Mouse (Mus musculus) ES-E14 (cell line): ENCODE measurements at regions not wholly inside any gene's neighbourhood (a gene's known extent, or its start where the extent isn't known, plus 50 kb on each side); places are given as distances from the start of the nearest gene placed in this dataset.
A peak's percentile ranks its signal among the peaks of the same experiment; 100 is the strongest.

Experiments used
- DNase-seq: peaks from one replicate; pipeline ENCODE4 v3.0.0-alpha.2; 2013; ENCODE audit warnings: low read depth, low spot score
- H3K27ac ChIP-seq: 2 replicates; pipeline ENCODE4 v1.5.1; 2012; ENCODE audit warnings: low read depth, mild to moderate bottlenecking, low read length, moderate library complexity, mixed read lengths; ENCODE audit not compliant: poor library complexity, insufficient read depth, severe bottlenecking
- H3K36me3 ChIP-seq: 2 replicates; pipeline ENCODE4 v1.6.1; 2012; ENCODE audit warnings: mild to moderate bottlenecking, low read length, moderate library complexity, mixed read lengths; ENCODE audit not compliant: control insufficient read depth, poor library complexity, insufficient read depth, severe bottlenecking
- H3K4me1 ChIP-seq, 2 experiments: fragments of 150-350 bp in 1 of 2; sonication (generic) in 1 of 2; 2 replicates each; pipeline ENCODE4 v1.6.1; 2012; ENCODE audit warnings: low read length in 2 of 2, mild to moderate bottlenecking in 1 of 2, mixed read lengths in 1 of 2; ENCODE audit not compliant: control insufficient read depth in 2 of 2, insufficient read depth in 2 of 2, poor library complexity in 1 of 2
- H3K4me3 ChIP-seq, 2 experiments: fragments of 150-350 bp in 1 of 2; sonication (generic) in 1 of 2; 2 replicates each; pipeline ENCODE4 v1.5.1; 2012; ENCODE audit warnings: low read length in 2 of 2, low read depth in 1 of 2, mild to moderate bottlenecking in 1 of 2, mixed read lengths in 1 of 2; ENCODE audit not compliant: insufficient read depth in 1 of 2, poor library complexity in 1 of 2, severe bottlenecking in 1 of 2
- H3K9ac ChIP-seq: 2 replicates; pipeline ENCODE4 v1.6.1; 2012; ENCODE audit warnings: low read depth, mild to moderate bottlenecking, low read length, mixed read lengths; ENCODE audit not compliant: poor library complexity, insufficient read depth, severe bottlenecking
- H3K9me3 ChIP-seq: fragments of 150-350 bp; sonication (generic); 2 replicates; pipeline ENCODE4 v1.6.1; 2012; ENCODE audit warnings: low read depth, mild to moderate bottlenecking, low read length; ENCODE audit not compliant: control insufficient read depth, insufficient read depth
- CHD2 ChIP-seq: IDR thresholded peaks from 2 replicates; pipeline ENCODE4 v1.6.1; 2014; ENCODE audit warnings: mild to moderate bottlenecking, low read depth, low read length, inconsistent platforms
- HCFC1 ChIP-seq: IDR thresholded peaks from 2 replicates; pipeline ENCODE4 v1.6.1; 2012; ENCODE audit warnings: low read length, inconsistent platforms, borderline replicate concordance; ENCODE audit not compliant: insufficient read depth
- MAFK ChIP-seq: IDR thresholded peaks from 2 replicates; pipeline ENCODE4 v1.6.1; 2014; ENCODE audit warnings: mild to moderate bottlenecking, low read depth, low read length, inconsistent platforms; ENCODE audit not compliant: insufficient read depth
- ZC3H11A ChIP-seq: IDR thresholded peaks from 2 replicates; pipeline ENCODE4 v1.6.1; 2012; ENCODE audit warnings: low read depth, mild to moderate bottlenecking, inconsistent platforms, low read length, borderline replicate concordance
- ZNF384 ChIP-seq: IDR thresholded peaks from 2 replicates; pipeline ENCODE4 v1.6.1; 2012; ENCODE audit warnings: low read depth, low read length, inconsistent platforms
- in situ Hi-C, 2 experiments: fragments of 600-800 bp; cut with MboI; formaldehyde crosslinking; loops; one replicate each; pipeline ENCODE4 v1.15.1; 2025; ENCODE audit warnings: low sequenced_read_pairs in 2 of 2, inconsistent platforms in 1 of 2; ENCODE audit not compliant: unreplicated experiment in 2 of 2

- Histone ChIP-seq H3K27ac (peak overlapping the region; percentile 40; the same call in 1 of the 2 replicates), H3K36me3 (no peaks in the 10 kb centered on the region), H3K4me1 (peaks cover 2 to 3% of the 10 kb centered on the region in 2 experiments; a peak in 1 of 4 replicates), H3K4me3 (no peak overlapping the region), H3K9ac (no peak overlapping the region), H3K9me3 (no peaks in the 10 kb centered on the region)
- TF ChIP-seq CHD2 (no peak), ZC3H11A (no peak), HCFC1 (no peak), MAFK (no peak), ZNF384 (no peak)
- DNase-seq = peak; percentile 26
- in situ Hi-C loops = no loop called here
These were observed 50.2 kb upstream of the Hdac2 start for GRCm38 (mm10) chr10:36924161-36924560.
